Mouse (Mus musculus) embryonic facial prominence, embryonic 12.5 days (tissue): ENCODE measurements around the gene Llph. TPM values are rescaled to one million over a fixed set of nuclear protein-coding genes. Genes with fewer than 3 reads are reported as not detected.

Source experiments
- ATAC-seq: fragments of 200-750 bp; cut with Nextera tagmentation; 2 replicates; pipeline ENCODE4 v1.8.0; 2017; ENCODE audit not compliant: insufficient number of reproducible peaks, insufficient read depth, low FRiP score, low TSS enrichment
- H3K27ac ChIP-seq: fragments of 300-500 bp; sonication (generic); 2 replicates; pipeline ENCODE4 v1.5.1; 2016; ENCODE audit warnings: mild to moderate bottlenecking
- H3K27me3 ChIP-seq: fragments of 300-500 bp; sonication (generic); 2 replicates; pipeline ENCODE4 v1.6.1; 2016; ENCODE audit warnings: mild to moderate bottlenecking, moderate library complexity
- H3K36me3 ChIP-seq: fragments of 300-500 bp; sonication (generic); 2 replicates; pipeline ENCODE4 v1.6.1; 2016; ENCODE audit warnings: mild to moderate bottlenecking
- H3K4me1 ChIP-seq: fragments of 300-500 bp; sonication (generic); 2 replicates; pipeline ENCODE4 v1.6.1; 2016
- H3K4me2 ChIP-seq: fragments of 300-500 bp; sonication (generic); replicated peaks from 2 replicates; pipeline ENCODE4 v1.6.1; 2016; ENCODE audit warnings: mild to moderate bottlenecking, moderate library complexity
- H3K4me3 ChIP-seq: fragments of 300-500 bp; sonication (generic); 2 replicates; pipeline ENCODE4 v1.5.1; 2016; ENCODE audit warnings: mild to moderate bottlenecking
- H3K9ac ChIP-seq: fragments of 300-500 bp; sonication (generic); 2 replicates; pipeline ENCODE4 v1.6.1; 2016; ENCODE audit warnings: mild to moderate bottlenecking, moderate library complexity
- H3K9me3 ChIP-seq: fragments of 300-500 bp; sonication (generic); 2 replicates; pipeline ENCODE4 v1.6.1; 2016; ENCODE audit warnings: mild to moderate bottlenecking, moderate library complexity
- WGBS: fragments of 180-500 bp; shearing (Covaris S2); methylation state at CpG from one replicate; pipeline ENCODE4 v1.1.7; 2016; 5-methylcytosine and 5-hydroxymethylcytosine counted together
- polyA plus RNA-seq: library from polyadenylated mRNA; unstranded; fragments of >200 nt; fragmentation: Nextera tagmentation; extraction: Ambion mirVana; gene quantifications from 2 replicates; pipeline ENCODE4 v1.2.1, GENCODE M21; 2016

The Llph gene
- polyA plus RNA-seq = 50.3 and 51.0 TPM in 2 replicates

DNA sequence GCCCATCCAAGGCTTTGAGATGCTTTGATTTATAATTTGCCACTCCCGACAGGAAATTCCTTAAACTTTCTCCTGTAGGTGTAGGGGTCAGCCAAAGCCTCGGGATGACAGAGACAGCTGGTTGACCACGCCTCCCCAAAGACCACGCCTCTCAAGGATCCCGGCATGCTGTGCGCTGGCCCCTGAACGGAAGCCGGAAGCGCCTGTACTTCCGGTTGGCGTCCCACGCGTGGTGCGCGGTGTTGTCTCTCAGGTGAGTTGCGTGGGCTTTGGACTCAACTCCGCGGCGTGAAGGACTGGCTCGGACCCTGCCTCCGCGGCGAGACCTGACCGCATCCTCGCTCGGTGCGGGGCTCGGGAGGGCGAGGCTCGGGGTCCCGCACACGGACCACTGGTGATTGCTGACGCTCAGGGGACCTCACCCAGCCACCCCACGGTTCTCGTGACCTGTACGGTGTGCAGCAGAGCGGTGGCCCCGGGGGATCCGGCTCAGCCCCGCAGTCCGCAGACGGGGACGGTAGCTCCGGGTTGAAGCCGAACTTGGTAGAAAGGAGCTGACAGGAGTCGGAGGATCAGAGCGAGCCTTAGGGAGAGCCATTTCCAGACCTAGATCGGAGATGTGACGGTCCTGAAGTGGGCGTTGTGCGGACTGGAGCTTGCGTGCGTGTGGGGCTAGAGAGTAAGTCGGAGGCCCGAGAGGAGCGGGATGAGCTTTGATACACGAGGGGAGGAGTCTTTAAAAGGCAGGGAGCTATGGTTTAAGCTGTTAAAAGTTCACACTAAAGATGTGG, at the start of gene Llph:
Gene Llph, plus strand, starts transcription at position 200 of the 791 bp plus-strand sequence.
- Histone ChIP-seq H3K9me3 (no peaks in the 10 kb centered on the region), H3K27ac (peak within 1 kb of the TSS; percentile 56; the same call in 1 of the 2 replicates), H3K9ac (peak within 1 kb of the TSS; percentile 85), H3K27me3 (no peaks in the 10 kb centered on the region), H3K4me3 (peak within 1 kb of the TSS; percentile 99), H3K4me2 (peak within 1 kb of the TSS; percentile 88), H3K4me1 (peaks cover 9% of the 10 kb centered on the region), H3K36me3 (peaks cover 21% of the 10 kb centered on the region)
- WGBS = under 1% methylated on average over 57 of the region's 57 CpGs
- ATAC-seq = peak; percentile 90

DNA sequence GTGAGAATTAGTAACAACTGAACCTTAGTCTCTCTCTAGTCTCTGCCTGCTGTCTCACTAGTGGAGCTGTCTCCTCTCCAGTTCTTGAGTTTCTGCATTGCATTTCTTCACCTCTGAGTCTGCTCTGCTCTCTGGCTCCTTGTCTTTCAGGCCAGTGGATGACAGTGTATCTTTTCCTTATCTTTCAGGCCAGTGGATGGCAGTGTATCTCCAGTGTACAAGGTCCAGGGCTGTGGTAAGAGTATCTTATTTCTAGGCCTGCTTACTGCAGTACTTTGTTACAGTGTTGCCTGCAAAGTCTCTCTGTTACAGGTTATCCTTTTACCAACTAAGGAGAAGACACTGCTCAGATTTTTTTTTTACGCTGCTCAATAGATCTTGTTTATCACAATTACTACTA, 44.0 kb upstream of the Llph start:
- WGBS = 91% methylated on average over 1 of the region's 1 CpGs
- Histone ChIP-seq H3K4me1 (no peaks in the 10 kb centered on the region), H3K36me3 (no peaks in the 10 kb centered on the region), H3K9ac (no peak overlapping the region), H3K27ac (no peak overlapping the region), H3K4me3 (no peak overlapping the region), H3K27me3 (no peaks in the 10 kb centered on the region), H3K4me2 (no peak overlapping the region), H3K9me3 (0 out of 2 replicates have a peak, but pooled peaks cover 3% of the 10 kb centered on the region)
- ATAC-seq = no peak

DNA sequence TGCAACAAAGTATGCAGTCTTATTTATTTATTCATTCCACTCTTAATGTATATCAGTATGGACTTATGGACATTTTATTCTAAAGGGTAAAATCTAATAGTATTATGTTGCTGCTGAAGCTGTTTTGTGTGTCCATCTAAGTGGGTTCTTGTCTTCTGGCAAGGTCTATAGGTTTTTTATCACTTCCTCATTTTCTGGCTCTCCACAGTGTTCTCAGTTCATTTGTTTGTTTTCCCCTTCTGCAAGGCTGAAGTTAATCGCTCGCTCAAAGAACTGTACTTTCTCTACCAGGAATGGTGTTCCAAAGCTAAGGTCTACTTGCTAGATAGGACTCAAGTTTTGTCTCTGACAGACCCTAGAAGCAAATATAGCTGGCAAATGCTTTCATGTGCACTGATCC, 43.5 kb upstream of the Llph start:
- H3K9me3 ChIP-seq = 0 out of 2 replicates have a peak, but pooled peaks cover 3% of the 10 kb centered on the region
- ATAC-seq = no peak
- H3K27ac ChIP-seq = no peak overlapping the region
- H3K4me1 ChIP-seq = no peaks in the 10 kb centered on the region
- no peak overlapping the region for H3K9ac ChIP-seq
- no peak overlapping the region for H3K4me3 ChIP-seq
- H3K27me3 ChIP-seq = no peaks in the 10 kb centered on the region
- WGBS = 81% methylated on average over 2 of the region's 2 CpGs
- no peaks in the 10 kb centered on the region for H3K36me3 ChIP-seq
- no peak overlapping the region for H3K4me2 ChIP-seq

DNA sequence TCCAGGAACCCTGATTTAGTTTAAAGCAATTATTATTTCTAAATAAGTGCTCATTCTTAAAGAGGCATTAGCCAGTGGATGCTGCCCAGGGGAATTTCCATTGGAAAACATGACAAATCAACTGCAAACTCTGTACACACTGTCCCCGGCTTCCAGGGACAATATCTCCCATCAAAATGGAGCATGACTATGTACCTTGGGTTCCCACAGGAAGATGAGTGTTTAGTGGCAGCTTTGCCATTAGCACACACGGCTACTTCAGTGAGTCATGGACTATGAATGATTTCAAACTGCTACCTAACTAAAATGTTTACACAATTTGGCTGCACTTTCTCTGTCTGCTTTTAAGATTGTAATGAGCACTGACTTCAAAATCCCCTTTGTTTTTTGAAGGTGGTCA, 38.4 kb upstream of the Llph start:
- 0 out of 2 replicates have a peak, but pooled peaks cover 3% of the 10 kb centered on the region for H3K9me3 ChIP-seq
- no peak for ATAC-seq
- WGBS = 80% methylated on average over 2 of the region's 2 CpGs

DNA sequence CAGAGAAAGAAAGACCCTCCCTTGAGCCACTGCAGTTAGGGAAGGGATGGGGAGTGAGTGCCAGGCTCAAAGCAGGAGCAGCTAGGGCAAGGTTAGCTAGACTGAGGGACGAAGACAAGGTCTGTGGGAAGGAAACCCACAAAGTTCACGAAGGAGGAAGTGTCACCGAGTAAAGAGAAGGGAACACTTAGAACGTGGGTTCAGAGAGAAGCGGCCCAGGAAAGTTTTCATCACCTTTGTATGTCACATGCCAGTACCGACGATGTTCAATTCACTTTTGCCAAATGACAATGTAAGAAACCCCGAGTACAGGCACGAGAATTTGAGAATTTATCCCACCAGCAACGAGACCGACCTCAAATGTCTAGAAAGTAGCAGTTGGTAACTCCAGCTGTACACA, 37.6 kb upstream of the Llph start:
- Histone ChIP-seq H3K27ac (no peak overlapping the region), H3K36me3 (no peaks in the 10 kb centered on the region), H3K9me3 (0 out of 2 replicates have a peak, but pooled peaks cover 3% of the 10 kb centered on the region), H3K4me3 (no peak overlapping the region), H3K4me1 (no peaks in the 10 kb centered on the region), H3K4me2 (no peak overlapping the region), H3K9ac (no peak overlapping the region), H3K27me3 (no peaks in the 10 kb centered on the region)
- ATAC-seq = no peak
- 65% methylated on average over 11 of the region's 11 CpGs for WGBS

More for the DNA sequence above, 38.4 kb upstream of the Llph start:
- no peak overlapping the region for H3K4me2 ChIP-seq
- H3K27me3 ChIP-seq = no peaks in the 10 kb centered on the region
- H3K4me3 ChIP-seq = no peak overlapping the region
- no peak overlapping the region for H3K27ac ChIP-seq
- no peaks in the 10 kb centered on the region for H3K4me1 ChIP-seq
- H3K9ac ChIP-seq = no peak overlapping the region
- no peaks in the 10 kb centered on the region for H3K36me3 ChIP-seq

DNA sequence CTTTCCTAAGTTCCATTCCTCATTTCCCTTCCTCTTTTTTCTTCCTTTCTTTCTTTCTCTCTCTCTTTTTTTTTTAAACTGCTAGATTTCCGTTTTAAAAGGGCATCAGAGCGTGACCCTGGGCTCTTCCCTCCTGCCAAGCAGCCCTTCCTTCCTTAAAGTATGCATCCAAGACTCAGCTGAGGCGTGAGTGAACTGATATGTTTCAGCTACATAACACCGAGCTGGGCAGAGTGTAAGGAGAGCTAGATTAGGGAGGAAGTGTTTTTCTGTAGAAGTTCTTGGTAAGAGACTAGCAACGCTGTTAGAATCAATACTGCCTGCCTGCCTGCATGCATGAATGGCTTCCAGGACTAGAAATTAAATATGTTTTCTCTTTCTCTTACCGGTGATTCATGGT, 37.1 kb upstream of the Llph start:
- Histone ChIP-seq H3K9me3 (0 out of 2 replicates have a peak, but pooled peaks cover 3% of the 10 kb centered on the region), H3K9ac (no peak overlapping the region), H3K27ac (no peak overlapping the region), H3K4me1 (no peaks in the 10 kb centered on the region), H3K36me3 (no peaks in the 10 kb centered on the region), H3K4me2 (no peak overlapping the region), H3K27me3 (no peaks in the 10 kb centered on the region), H3K4me3 (no peak overlapping the region)
- 25% methylated on average over 6 of the region's 6 CpGs for WGBS
- no peak for ATAC-seq

DNA sequence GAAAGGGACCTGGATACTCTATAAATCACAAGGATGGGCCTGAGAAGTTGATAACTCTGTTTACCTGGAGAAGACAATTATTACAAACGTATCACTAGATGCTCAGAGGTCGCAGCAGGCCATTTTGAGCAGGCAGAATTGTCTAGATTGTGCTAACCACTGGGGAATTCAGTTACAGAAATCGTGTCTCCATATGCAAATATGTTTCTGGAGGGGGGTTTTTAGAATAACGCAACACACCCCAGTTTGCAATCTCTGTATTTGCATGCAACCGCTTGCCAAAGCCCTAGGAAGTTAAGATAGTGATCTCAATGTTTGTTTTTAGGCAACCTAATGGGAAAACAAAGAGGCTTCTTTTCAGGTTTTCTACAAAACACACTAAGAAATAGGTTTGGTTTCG, 35.7 kb upstream of the Llph start:
- H3K27ac ChIP-seq = no peak overlapping the region
- no peaks in the 10 kb centered on the region for H3K4me1 ChIP-seq
- no peaks in the 10 kb centered on the region for H3K36me3 ChIP-seq
- ATAC-seq = no peak
- H3K4me3 ChIP-seq = no peak overlapping the region
- no peak overlapping the region for H3K9ac ChIP-seq
- 0 out of 2 replicates have a peak, but pooled peaks cover 3% of the 10 kb centered on the region for H3K9me3 ChIP-seq
- WGBS = 84% methylated on average over 6 of the region's 6 CpGs
- no peaks in the 10 kb centered on the region for H3K27me3 ChIP-seq
- no peak overlapping the region for H3K4me2 ChIP-seq

DNA sequence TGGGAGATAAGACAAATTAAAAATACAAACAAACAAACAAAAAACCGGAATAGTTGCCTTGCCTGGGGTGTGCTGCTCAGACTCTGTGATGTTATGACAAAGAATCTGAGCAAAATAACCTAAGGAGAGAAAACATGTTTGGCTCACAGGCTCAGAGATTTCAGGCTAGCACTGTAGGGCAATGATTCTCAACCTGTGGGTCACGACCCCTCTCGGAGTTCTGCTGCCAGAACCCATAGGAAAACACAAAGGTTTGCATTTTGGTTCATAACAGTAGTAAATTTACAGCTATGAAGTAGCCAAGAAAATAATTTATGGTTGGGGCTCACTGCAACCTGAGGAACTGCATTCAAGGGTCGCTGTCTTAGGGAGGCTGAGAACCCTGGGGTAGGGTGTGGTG, 34.6 kb upstream of the Llph start:
- WGBS = 85% methylated on average over 4 of the region's 4 CpGs
- H3K4me2 ChIP-seq = no peak overlapping the region

DNA sequence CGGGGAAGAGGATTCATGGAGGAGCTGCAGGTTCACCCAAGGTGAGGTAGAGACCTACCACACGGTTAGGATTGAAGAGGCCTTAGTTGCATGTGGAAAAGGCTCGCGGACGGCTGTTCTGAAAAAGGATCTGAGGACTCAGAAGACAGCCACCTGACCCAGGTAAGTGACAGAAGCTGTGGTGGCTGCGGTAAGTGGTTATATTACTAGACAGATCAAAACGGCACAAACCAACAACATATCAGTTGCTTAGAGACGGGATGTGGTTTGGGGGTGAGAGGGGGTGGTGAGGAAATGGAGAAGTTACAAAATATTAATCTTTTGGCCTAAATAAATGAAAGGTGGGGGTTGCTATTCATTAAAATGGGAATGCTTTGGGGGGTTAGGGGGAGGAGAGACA, 33.6 kb upstream of the Llph start:
- Histone ChIP-seq H3K4me1 (no peaks in the 10 kb centered on the region), H3K27me3 (no peaks in the 10 kb centered on the region), H3K4me3 (no peak overlapping the region), H3K9me3 (no peaks in the 10 kb centered on the region), H3K27ac (no peak overlapping the region), H3K36me3 (no peaks in the 10 kb centered on the region), H3K9ac (no peak overlapping the region), H3K4me2 (no peak overlapping the region)
- no peak for ATAC-seq
- WGBS = 94% methylated on average over 8 of the region's 8 CpGs

More for the DNA sequence above, 34.6 kb upstream of the Llph start:
- H3K9ac ChIP-seq = no peak overlapping the region
- H3K9me3 ChIP-seq = no peaks in the 10 kb centered on the region
- H3K36me3 ChIP-seq = no peaks in the 10 kb centered on the region
- ATAC-seq = no peak
- no peaks in the 10 kb centered on the region for H3K27me3 ChIP-seq
- H3K27ac ChIP-seq = no peak overlapping the region
- no peak overlapping the region for H3K4me3 ChIP-seq
- H3K4me1 ChIP-seq = no peaks in the 10 kb centered on the region

DNA sequence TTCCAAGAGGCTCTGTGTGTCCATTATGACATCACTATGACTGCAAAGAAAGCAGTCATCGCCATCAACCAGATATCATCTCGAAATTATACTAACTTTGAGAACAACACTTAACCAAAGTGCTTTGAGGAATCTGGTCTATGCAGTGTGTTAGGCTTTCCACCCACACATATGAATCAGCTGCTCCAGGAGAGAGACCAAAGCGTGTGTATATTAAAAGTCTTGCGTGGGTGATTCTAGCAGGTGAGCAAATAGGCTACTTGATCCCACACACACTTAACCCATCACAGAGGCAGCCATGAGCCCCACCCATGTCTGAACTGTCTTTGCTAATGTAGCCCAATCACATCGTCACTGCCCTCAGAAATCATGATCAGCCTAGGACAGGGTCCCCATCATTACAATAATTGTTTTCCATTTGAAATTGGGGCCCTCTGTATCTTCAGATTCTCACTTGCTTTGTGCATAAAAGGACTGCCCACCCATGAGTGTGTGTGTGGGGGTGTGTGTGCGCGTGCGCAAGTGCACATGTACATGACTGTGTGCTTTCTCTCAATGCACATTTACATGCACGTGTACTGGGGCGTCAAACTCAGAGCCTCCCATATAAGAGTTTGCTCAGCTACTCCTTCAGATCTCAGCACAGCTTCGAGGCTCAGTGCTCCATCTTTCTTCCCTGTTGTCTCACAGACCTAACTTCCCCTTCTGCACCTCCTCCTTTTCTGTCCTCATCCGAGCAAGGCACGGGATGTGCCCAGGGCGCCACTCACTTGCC, 29.6 kb upstream of the Llph start:
- Histone ChIP-seq H3K4me1 (no peaks in the 10 kb centered on the region), H3K27me3 (peaks cover 9% of the 10 kb centered on the region; the same call in 1 of the 2 replicates), H3K9me3 (no peaks in the 10 kb centered on the region), H3K36me3 (no peaks in the 10 kb centered on the region), H3K27ac (no peak overlapping the region), H3K9ac (no peak overlapping the region), H3K4me2 (no peak overlapping the region), H3K4me3 (no peak overlapping the region)
- no peak for ATAC-seq
- WGBS = 77% methylated on average over 14 of the region's 14 CpGs

DNA sequence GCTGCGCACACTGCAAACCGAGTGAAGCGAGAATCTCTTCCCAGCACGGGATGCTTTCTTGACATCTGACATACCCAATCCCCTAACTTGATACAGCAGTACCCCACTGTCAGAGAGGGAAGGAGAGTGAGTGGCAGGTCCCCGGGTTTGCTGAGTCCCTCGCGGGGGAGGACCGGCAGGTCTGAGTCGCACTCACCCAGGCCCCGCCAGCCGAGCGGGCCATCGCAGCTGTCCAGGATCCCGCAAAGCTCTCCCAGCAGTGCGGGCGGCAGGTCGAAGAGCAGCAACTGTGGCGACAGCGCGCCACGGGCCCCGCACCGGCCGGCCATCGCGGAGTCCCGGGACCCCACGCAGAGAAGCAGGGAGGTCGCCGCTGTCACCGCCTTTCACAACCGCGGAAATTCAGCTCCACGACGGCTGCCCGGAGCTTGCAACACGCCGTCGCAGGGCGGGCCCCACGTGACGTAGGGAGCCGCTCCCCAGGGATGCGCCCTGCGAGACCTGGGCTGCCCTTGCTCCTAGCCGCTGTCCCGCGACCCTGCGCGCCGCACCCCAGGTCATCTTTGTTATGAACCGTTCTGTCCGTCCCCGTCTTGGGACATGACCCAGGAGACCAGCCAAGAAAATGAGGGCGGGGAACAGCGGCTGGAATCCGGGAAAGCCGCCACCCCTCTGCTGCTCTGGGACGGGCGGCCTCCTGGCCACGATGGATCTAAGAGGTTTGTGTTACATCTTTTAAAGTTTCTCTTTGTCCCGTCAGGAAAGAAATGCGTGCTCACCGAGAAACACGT, 25.5 kb upstream of the Llph start, which contains the start of gene Tmbim4:
Gene Tmbim4, plus strand, starts transcription at position 460 of the 791 bp plus-strand sequence.
- ATAC-seq = peak; percentile 60; the same call in 1 of the 2 replicates
- Histone ChIP-seq H3K4me3 (peak within 1 kb of the TSS; percentile 51), H3K4me2 (peak within 1 kb of the TSS; percentile 90), H3K4me1 (no peaks in the 10 kb centered on the region), H3K36me3 (no peaks in the 10 kb centered on the region), H3K27ac (no peak within 1 kb of the TSS), H3K9ac (peak within 1 kb of the TSS; percentile 64), H3K9me3 (no peaks in the 10 kb centered on the region), H3K27me3 (peaks cover 9% of the 10 kb centered on the region; the same call in 1 of the 2 replicates)
- 2% methylated on average over 65 of the region's 65 CpGs for WGBS
